Mouse (Mus musculus) erythroblast, embryonic 14.5 days (primary cell): ENCODE measurements at regions not wholly inside any gene's neighbourhood (a gene's known extent, or its start where the extent isn't known, plus 50 kb on each side); places are given as distances from the start of the nearest gene placed in this dataset.

Source experiments
- GATA1 ChIP-seq: IDR thresholded peaks from 2 replicates; pipeline ENCODE4 v1.6.1; 2012; ENCODE audit warnings: low read length, inconsistent platforms, mixed read lengths
- TAL1 ChIP-seq: IDR thresholded peaks from 3 replicates; pipeline ENCODE4 v1.6.1; 2012; ENCODE audit warnings: low read length, inconsistent platforms, mixed read lengths

GRCm38 (mm10) chr16:29771728-29772608 lies 192.8 kb downstream of the Opa1 start:
- TF ChIP-seq GATA1 (no peak), TAL1 (no peak)
